Mouse (Mus musculus): ENCODE measurements around the gene 1700023F06Rik. TPM values are rescaled to one million over a fixed set of nuclear protein-coding genes. Genes with fewer than 3 reads are reported as not detected.

1700023F06Rik gene
- total RNA-seq (2022): 1 to 10 TPM; 1.7 to 2.8 (median 2.3) TPM

- DNase-seq (ENCODE audit: low spot score in 2 of 2): no peak
Measured at GRCm38 (mm10) chr11:103208458-103208857, at the start of gene 1700023F06Rik. 1700023F06Rik (minus strand) TSS chr11:103208558.

- DNase-seq (ENCODE audit: low spot score in 2 of 2): no peak
Measured at GRCm38 (mm10) chr11:103257938-103258481, 49.7 kb upstream of the 1700023F06Rik start.

GRCm38 (mm10) chr11:103253605-103254004 is 45.2 kb upstream of the 1700023F06Rik start:
- no peak for DNase-seq (ENCODE audit: low spot score in 2 of 2)

GRCm38 (mm10) chr11:103252380-103252779 is 44.0 kb upstream of the 1700023F06Rik start:
- DNase-seq (ENCODE audit: low spot score in 2 of 2): no peak

GRCm38 (mm10) chr11:103250324-103250723 is 42.0 kb upstream of the 1700023F06Rik start:
- DNase-seq (ENCODE audit: low spot score in 2 of 2): no peak

GRCm38 (mm10) chr11:103249509-103249908 is 41.2 kb upstream of the 1700023F06Rik start:
- no peak for DNase-seq (ENCODE audit: low spot score in 2 of 2)

GRCm38 (mm10) chr11:103248837-103249236 is 40.5 kb upstream of the 1700023F06Rik start:
- DNase-seq (ENCODE audit: low spot score in 2 of 2): no peak

- peak; percentile 30 to 67 for DNase-seq (ENCODE audit: low spot score in 2 of 2)
Measured at GRCm38 (mm10) chr11:103247504-103248177, 39.3 kb upstream of the 1700023F06Rik start.

- DNase-seq (ENCODE audit: low spot score in 2 of 2): no peak
Measured at GRCm38 (mm10) chr11:103246731-103247290, 38.5 kb upstream of the 1700023F06Rik start.

- peak in 1 of 2 experiments; percentile 48 for DNase-seq (ENCODE audit: low spot score in 2 of 2)
Measured at GRCm38 (mm10) chr11:103246081-103246730, 37.8 kb upstream of the 1700023F06Rik start.

GRCm38 (mm10) chr11:103244856-103245255 is 36.5 kb upstream of the 1700023F06Rik start:
- DNase-seq (ENCODE audit: low spot score in 2 of 2): no peak

- no peak for DNase-seq (ENCODE audit: low spot score in 2 of 2)
Measured at GRCm38 (mm10) chr11:103240740-103241139, 32.4 kb upstream of the 1700023F06Rik start.

GRCm38 (mm10) chr11:103237757-103238156 is 29.4 kb upstream of the 1700023F06Rik start:
- no peak for DNase-seq (ENCODE audit: low spot score in 2 of 2)

GRCm38 (mm10) chr11:103236903-103237302 is 28.5 kb upstream of the 1700023F06Rik start:
- DNase-seq (ENCODE audit: low spot score in 2 of 2): no peak

- no peak for DNase-seq (ENCODE audit: low spot score in 2 of 2)
Measured at GRCm38 (mm10) chr11:103236431-103236830, 28.1 kb upstream of the 1700023F06Rik start.

- no peak for DNase-seq (ENCODE audit: low spot score in 2 of 2)
Measured at GRCm38 (mm10) chr11:103235702-103236101, 27.3 kb upstream of the 1700023F06Rik start.

- DNase-seq (ENCODE audit: low spot score in 2 of 2): no peak
Measured at GRCm38 (mm10) chr11:103234447-103234846, 26.1 kb upstream of the 1700023F06Rik start.

- DNase-seq (ENCODE audit: low spot score in 2 of 2): peak; percentile 66 to 74
Measured at GRCm38 (mm10) chr11:103232966-103233365, 24.6 kb upstream of the 1700023F06Rik start.

- DNase-seq (ENCODE audit: low spot score in 2 of 2): no peak
Measured at GRCm38 (mm10) chr11:103231367-103231766, 23.0 kb upstream of the 1700023F06Rik start.

- no peak for DNase-seq (ENCODE audit: low spot score in 2 of 2)
Measured at GRCm38 (mm10) chr11:103230626-103231025, 22.3 kb upstream of the 1700023F06Rik start.

GRCm38 (mm10) chr11:103229608-103230007 is 21.2 kb upstream of the 1700023F06Rik start:
- DNase-seq (ENCODE audit: low spot score in 2 of 2): no peak

GRCm38 (mm10) chr11:103223951-103224456 is 15.6 kb upstream of the 1700023F06Rik start:
- DNase-seq (ENCODE audit: low spot score in 2 of 2): no peak

All from left cerebral cortex, adult 8-10 months (tissue).